Mouse (Mus musculus) brain, embryonic 18.5 days (tissue): Measurements from ENCODE around the gene Rbm24.

ENCODE experiments used
- DNase-seq: peaks from one replicate; pipeline ENCODE4 v3.0.0-alpha.2; 2012; ENCODE audit warnings: low read depth, low spot score

Gene Rbm24

DNA sequence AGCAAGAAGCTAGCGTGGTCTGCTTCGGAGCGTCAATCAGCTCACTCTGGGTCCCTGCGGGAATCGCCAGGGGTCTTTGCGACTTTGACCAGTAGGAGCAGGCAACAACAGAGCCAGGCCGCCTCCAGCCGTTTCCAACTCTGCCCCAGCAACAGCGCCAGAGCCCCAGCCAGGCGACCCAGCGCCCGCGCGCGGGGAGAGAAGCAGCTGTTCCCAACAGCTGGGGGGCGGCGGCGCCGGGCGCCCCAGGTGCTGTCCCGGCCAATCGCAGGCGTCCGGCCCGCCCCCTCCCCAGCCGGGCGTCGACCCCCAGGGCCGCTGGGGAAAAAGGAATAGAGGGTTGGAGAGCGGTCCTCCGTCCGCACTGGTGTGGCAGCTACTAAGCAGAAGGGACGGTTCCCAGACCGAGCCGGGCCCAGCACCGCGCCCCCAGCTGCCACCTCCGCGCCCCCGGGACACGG is at the start of gene Rbm24:
Gene Rbm24 (plus strand): TSS at position 294 of the 461 bp plus-strand sequence.
- no peak for DNase-seq

DNA sequence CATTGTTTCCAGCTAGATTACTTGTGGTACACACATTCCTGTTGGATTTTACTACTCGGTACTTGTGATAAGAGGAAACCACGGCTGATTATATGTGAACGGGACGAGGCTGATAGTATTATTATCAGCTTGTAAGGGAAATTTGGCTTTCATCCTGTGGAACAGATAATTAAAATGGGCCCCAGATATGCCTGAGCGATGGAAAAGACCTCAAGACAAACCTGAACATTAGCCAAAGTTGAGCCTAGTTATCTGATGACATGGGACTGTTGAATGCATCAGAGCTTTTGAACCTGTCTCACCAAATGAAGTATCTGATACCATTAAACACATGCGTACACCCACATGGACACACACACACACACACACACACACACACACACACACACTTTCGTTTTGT is 45.4 kb upstream of the Rbm24 start:
- DNase-seq = no peak

DNA sequence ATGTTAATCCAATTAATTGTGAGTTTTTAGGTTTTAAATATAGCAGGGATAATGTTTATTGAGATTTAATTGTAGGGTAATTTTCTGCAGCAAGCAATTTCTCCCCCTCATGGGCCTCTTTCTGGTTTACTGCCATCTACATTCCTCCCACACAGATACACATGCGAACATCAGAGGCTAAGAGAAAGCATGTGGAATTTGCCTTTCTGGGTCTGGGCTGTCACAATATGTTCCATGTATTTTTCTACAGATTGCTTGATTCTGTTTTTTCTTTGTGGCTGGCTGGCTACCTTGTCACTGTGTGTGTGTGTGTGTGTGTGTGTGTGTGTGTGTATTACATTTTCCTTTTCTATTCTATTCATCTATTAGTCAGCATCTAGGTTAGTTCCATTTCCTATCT is 42.9 kb upstream of the Rbm24 start:
- DNase-seq = no peak

DNA sequence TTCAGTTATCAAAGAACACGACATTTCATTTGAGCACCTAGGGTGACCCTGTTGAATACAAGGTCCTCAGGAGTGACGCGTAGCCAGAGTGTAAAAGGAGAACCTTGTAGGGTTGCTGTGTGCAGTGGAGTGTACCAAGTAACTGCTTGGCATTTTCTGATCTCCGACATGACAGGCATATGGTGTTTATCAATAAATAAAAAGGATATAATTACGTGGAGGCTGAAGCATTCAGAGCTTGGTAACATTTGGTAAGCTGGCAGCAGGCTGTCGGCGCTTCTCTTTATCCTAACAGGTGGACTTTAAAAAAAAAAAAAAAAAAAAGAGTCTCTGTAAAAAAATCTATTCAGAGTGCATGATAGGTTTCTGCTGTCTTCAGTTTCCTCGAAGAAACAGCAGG is 30.8 kb upstream of the Rbm24 start:
- no peak for DNase-seq

DNA sequence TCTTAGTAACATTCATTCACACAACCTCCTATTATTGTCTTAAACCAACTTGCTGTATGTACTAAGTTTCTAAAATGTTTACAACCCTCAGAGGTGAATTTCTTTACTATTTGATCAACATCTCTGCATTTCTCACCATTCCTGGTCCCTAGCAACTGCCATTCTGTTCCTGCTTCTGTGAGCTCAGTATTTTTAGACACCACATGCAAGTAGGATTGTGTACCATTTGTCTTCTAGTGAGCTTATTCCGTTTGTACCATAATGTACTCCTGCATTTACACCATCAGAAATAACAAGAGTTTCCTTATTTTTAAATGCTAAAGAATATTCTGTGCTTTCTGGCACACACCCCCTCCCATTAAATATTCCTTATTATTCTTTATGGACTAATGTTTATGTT is 26.6 kb upstream of the Rbm24 start:
- no peak for DNase-seq

DNA sequence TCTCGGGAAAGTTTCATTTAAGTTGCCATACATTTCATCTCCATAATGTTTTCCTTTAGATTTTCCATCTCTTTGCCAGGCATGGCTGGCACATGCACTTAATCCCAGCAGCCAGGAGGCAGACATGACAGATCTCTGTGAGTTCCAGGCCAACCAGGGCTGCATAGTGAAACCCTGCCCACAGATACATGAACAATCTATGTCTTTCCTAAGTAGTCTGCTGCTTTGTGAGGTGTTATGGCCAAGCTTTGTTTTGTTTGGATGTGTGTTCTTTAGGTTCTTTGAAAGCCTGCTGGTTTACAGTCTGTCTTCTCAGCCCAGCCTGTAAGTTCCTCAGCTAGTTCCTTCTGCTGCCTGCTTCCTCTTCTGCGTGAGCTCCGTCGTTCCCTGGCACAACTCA is 25.3 kb upstream of the Rbm24 start:
- DNase-seq = no peak

DNA sequence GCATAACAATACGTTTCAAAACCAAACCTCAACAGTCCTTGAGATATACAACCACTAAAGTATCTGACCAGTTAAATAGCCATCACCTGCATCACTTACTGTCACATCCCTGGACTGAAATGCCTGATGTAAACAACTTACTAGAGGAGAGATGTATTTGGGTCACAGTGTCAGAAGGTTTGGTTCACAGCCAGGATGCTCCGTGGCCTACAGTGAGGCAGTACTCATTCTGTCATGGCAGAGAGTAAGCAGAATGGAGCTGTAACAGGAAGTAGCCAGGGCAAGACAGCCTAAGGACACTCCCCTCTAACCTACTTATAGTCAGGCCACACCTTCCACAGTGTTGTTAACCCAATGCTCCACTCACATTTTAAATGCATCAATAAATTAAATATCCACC is 24.3 kb upstream of the Rbm24 start:
- no peak for DNase-seq

DNA sequence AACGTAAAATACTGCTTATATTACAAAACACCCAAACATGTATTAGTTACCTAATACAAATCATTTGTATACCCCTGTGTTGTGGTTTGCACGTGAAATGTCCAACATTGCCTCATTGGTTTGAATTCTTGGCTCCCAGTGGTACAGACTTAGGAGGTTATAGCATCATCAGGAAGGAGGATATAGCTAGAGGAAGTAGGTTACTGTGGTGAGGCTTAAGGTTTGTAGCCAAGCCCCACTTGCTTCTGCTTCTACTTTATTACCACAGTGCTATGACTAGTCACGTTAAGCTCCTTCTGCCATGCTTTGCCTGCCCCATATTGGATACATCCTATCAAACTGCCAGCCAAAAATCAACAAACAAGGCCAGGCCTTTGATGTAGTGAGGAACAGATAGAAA is 21.0 kb upstream of the Rbm24 start:
- DNase-seq = no peak

DNA sequence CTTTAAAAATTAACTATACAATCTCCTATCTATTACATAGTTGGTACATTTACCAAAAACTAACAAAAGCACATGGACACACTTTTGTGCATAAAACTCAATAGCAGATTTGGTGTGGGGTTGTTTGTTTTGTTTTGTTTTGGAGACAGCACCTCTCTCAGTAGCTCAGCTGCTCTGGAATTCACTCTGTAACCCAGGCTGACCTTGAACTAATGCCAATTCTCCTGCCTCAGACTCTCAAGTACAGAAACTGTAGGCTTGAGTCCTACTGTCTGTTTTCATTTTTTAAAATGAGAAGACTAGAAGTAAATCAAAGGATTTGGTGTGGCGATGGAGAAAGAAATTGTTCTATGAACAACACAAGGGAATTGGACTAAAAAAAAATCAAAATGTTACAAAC is 11.1 kb upstream of the Rbm24 start:
- DNase-seq = no peak

DNA sequence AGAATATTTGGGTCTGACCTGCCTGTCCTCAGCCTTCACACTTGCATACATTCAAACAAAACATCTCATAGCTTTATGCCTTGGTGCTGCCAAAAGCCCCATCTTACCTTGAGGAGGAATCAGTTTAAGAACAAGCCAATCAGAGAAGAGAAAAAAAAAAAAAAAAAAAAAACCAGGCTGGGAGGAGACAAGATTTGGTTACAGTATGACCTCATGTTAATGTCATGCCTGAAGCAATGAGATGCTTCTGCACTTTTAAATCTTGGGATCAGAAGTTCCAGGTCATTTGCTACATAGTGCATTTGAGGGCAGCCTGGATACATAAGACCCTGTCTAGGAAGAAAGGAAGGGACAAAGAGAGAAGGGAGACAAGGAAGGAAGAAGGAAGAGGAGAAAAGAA is 6.0 kb upstream of the Rbm24 start:
- DNase-seq = no peak

DNA sequence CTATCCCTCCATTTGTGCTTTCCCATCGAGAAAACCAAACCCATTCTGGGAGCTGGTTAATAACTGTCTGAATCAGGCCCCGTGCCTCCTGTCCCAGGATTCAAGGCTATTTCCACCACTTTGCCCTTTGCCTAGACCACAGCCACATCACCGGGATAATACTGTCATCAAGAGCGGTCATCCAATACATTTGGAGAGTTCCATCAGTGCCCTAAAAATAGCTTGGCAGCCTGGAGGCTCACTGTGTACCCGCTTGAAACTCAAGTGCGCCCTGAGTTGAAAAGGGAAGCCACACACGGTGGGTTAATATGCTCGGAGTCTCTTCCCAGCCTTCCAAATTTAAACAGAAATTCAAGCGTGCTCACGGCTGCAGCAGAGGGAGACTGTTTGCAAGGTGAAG is 4.6 kb upstream of the Rbm24 start:
- DNase-seq = no peak

DNA sequence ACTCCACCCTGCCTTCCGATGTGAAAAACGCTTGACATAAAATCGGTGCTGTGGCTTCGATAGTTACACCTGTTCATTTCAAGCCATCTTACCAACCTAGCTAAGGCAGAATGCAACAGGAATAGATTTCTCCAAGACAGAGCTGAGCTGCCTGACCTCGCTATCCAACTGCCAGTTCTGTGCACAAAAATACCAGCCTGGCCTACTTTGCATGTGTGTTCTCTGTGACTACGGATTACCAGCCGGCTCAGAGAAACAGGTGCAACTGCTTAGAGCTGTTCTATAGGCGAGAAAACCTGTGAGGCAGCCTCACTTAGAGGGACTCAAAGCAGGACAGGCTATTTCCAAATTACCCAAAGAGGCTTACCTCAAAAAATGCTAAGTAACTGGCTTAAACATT is 4.2 kb upstream of the Rbm24 start:
- DNase-seq = no peak

DNA sequence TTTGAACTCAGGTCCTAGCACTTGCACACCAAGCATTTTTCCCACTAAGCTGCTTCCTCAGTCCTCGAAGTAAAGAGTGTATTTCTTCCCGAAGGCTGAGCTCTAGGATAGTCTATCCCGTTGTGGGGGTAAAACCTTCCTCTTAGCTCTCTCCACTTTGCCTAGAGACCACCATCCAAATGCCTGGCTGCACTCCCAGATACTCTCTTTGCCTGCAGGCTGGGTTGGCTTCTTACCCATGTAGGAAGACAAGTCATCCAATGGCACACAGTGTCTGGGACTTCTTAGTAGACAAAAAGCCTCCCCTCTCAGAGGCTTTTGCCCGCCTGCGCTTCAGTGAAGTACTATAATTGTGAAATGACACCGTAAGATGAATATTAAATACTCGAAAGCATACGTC is 2.2 kb upstream of the Rbm24 start:
- no peak for DNase-seq

DNA sequence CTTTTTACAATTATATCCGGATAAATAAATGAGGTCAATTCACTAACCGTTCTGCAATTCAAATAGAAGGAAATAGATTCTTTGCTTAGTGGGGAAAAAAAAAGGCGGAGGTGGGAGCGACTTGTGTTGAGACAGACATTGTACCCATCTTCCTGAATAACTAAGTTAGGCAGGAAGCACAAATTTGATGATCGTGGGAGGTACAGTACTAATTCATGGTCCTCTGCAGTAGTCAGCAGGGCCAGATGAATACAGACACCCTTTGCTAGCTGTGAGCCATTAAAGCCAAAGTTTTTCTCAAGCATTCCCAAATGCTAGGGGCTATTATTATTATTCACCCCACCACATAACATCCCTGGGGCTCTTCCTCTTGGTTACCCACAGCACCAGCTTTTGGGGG is 640 bp upstream of the Rbm24 start:
- DNase-seq = no peak

DNA sequence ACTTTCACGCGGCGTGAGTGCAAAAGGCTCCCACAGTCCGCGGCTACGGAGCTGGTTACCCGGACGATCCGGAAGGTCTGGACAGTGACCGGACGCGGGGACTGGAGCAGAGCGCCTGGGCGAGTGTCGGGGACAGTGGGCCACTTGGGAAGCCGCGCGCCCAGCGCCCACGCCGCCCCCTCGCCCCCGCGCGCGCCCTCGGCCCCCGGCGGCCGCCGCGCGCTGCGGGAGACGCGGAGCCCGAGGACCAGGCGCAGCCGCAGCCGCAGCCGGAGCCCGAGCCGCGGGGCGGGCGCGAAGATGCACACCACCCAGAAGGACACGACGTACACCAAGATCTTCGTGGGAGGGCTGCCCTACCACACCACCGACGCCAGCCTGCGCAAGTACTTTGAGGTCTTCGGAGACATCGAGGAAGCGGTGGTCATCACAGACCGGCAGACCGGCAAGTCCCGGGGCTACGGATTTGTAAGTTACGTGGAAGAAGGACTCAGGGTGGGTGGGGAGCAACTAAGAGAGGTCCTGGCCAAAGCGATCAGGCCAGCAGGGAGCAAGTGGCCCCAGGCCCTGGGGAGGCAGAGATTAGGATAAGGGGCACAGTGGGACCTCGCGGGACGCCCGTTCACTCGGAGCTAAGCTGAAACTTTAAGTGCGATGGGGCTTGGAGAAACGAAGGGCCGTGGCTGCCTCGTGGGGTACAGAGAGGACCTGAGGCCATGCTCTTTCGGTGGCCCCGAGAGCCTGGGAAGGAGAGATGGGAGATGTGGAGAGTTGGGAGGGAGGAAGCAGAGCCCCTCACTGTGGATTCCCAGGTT is 704 bp downstream of the Rbm24 start:
- no peak for DNase-seq

DNA sequence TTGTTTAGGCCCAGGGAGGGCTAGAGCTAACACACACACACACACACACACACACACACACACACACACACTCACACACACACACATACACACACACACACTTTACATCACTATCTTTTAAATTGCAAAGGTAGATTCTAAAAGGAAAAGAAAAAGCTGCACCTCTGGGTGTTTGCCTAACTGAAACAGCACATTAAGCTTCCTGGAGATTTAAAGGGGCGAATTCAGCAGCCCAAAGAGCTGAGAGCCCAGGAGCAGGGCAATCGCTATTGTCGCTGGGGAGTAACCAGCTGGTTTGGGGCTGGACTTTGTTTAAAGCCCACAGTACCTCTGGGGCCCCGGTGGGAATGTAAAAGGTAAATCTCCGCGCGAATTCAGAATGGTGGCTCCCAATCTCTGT is 1.4 kb downstream of the Rbm24 start:
- no peak for DNase-seq

DNA sequence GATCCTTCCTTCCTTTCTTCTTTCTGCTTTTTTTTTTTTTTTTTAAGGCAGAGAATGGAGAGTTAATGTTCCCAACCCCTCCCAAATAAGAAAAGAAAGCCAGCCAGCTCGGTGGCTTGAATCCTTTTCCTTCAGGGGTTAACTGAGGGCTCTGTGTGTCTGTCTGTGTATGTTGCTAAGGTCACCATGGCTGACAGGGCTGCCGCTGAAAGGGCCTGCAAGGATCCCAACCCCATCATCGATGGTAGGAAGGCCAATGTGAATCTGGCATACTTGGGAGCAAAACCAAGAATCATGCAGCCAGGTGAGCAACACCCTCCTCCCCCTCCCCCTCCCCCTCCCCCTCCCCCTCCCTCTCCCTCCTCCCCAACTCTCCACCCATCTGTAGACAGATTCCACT is 1.9 kb downstream of the Rbm24 start:
- DNase-seq = no peak

DNA sequence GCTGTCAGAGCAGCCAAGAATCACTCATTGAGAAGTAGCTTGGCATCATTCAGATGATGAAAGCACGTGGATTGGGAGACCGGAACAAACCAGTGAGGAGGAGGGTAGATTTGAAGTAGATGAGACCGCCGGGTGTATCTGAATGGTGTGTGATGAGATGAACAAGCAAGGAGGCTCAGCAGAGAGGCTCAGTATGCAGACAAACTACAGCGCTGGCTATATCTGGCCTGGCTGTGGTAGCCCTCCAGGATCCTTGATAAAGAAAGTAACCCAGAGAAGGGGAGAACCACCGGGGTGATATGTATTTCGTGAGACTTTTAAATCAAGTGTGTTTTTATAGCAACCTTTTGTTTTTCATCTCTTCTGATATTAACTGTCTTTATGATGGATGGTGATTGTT is 5.6 kb downstream of the Rbm24 start:
- no peak for DNase-seq

DNA sequence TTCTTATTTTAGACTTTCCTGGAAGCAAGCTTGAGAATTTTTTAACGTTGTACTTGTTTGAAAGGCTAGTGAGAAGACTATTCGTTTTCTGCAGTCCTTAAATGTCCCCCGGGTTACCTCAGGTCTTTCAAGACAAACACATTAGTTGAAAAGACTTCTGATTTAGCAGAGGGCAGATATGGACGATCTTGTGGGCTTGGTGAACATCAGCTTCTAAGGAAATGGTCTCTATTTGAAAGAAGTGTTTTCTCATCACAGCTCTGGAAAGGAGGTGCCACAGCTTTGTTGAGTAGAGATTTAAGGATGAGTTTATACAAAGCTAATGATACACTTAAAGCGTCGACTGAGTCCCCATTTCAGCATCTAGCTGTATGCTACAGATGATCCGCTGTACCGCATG is 6.1 kb downstream of the Rbm24 start:
- no peak for DNase-seq

DNA sequence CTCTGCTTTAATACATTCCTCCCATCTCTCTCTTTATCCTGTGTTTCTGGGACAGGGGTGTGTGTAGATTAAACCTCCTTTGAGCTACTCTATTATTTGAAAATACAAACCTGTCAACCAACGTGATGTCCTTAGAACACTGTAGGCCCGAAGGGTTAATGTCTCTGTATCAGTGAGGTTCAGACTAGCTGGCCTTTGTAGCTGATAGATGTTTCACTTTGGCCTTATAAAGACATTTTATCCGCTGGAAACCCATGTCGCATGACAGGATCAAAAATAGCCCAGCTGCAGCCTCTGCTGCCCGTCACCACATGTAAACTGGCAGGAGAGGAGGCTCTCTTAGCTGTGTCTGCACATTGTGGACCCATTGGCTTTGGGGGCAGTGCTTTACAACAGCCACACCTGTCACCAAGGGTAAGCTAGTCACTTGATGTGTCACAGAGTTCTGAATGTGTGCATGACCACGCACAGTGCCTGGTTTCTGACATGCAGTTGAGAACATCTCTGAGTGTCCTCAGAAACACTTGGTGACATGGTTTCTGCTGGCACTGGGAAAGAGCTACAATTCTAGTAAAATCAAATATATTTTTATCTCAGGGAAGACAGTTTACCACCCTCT is 8.5 kb downstream of the Rbm24 start:
- DNase-seq = no peak

DNA sequence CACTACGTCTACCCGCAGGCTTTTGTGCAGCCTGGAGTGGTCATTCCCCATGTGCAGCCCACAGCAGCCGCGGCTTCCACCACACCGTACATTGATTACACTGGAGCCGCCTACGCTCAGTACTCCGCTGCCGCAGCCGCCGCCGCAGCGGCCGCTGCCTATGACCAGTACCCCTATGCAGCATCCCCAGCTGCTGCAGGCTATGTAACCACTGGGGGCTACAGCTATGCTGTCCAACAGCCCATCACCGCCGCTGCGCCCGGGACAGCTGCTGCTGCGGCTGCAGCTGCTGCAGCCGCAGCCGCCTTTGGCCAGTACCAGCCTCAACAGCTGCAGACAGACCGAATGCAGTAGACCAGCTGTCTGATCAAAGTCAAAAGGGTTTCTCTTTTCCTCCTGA is 10.7 kb downstream of the Rbm24 start:
- DNase-seq = no peak

DNA sequence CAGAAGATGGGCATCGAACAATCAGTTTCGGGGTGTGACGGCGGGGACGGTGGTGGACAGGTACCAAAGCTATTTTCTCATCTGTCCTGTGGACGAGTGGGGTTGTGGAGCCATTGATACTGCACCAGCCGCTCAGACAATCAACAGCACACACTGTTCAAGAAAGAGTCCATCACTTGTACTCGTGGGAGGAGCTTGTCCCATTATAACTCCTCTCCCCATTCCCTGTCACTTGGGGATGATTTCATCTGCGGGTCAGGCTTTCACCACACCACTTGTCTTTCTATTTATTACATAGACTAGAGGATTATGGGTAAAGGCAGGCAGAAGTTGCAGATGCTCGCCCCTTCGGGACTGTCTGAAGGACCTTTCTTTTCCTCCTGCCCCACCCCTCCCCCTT is 11.6 kb downstream of the Rbm24 start:
- DNase-seq = no peak

DNA sequence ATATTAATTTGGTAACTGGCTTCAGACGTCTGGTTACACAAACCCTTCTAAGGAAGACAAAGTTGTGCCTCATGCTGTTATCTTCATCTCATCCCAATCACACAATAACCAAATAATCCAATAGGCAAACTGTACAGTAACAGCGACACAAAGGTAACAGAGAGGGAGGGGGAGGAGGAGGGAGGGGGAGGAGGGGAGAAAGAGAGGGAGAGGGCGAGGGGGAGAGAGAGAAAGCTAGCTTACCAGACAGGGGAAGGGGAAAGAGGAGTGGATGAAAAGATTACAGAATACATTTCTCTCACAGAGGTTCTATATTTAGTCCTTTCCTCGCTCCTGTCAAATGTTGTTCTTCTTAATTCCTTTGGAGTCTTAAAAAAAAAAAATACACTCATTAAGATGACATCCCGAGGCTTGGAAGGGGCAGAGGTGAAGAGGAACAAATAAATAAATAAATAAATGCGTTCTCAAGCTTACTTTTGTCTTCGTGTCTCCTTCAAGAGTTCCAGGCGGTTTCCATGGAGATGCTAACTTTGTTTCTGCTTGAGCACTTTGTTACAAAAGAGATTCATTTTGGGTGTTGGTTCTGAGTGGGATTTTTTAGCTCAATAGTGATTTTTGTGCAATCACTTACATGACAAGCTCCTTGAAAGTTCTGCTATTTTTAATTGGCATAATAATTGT is 15.8 kb downstream of the Rbm24 start:
- DNase-seq = no peak
